Mouse (Mus musculus) heart, postnatal 25 days (tissue): ENCODE data around the gene Shank1. TPM values are rescaled to one million over a fixed set of nuclear protein-coding genes. Genes with fewer than 3 reads are reported as not detected.

Experiments
- DNase-seq: peaks from one replicate; pipeline ENCODE4 v3.0.0; 2022; ENCODE audit warnings: low spot score
- intact Hi-C: fragments of 180-260 bp; cut with DNase I; formaldehyde crosslinking; loops from one replicate; pipeline ENCODE4 v1.15.1; 2025
- total RNA-seq, 2 experiments: library from RNA; stranded (reverse); gene quantifications; 2 replicates each; pipeline ENCODE4 v1.2.3; 2021

The Shank1 gene
- total RNA-seq, 2 experiments from 2014 or later = 1.6 to 2.0 TPM

DNA sequence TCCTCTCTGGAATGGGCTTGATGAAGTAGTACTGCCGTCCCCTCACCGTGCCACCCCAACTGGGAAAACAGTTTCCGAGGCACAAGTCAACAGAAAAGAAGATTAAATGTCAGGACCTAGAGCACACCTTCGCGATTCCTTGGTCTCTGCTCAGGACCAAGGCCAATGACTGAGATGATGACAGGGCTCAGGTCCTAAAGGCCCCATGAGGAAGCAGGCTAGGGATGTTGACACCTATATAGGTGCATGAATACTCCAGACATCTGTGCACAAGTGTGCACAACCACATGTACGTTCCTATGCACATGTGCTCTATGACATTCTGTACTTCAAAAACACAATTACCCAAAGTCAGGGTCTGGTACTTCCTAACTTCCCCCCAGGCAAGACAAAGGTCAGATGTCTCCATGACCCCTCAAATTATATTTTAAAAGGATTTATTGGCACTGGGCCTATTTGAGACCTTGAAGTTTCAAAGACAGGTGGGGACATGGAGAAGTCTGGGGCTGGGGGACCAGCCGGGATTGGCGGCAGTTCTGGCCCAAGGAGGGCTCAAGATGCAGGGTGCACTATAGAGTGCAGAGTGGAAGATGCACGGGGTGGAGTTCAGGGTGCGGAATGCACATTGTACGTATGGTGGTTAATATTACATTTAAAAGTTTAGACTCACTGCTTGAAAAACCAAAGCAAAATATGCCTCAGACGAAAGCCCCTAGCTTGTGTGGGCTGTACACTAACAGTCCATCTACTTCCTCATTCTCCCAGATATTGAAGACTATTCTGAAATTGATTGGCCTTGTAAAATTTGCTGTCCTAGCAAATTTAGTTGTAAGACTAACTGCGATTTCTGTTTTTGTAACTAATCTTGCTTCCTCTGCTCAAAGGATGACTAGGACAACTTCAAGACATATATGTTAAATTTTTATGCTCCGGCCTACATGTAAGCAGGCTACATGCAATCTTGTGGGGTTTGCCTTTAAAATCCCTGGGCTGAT lies 6.4 kb upstream of the Shank1 start:
- DNase-seq = no peak
- intact Hi-C loops = loop anchor here (5.0 kb wide), 1 partner anchor 41 kb away; the partner anchor contains the start of gene Gm15517

DNA sequence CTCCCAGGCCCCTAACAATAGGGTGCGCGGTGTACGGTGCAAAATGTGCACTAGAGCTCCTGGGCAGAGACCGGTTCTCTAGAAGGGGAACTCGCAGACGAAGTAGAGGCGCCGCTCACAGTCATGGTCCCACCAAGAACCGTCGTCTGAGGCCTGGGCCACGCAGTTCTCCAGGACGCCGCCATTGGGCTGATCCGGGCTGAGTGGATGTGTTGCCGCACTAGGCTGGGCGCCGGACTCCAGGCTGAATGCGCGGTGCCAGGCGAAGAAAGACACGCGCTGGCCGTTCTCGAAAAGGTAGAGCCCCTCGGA lies 5.6 kb upstream of the Shank1 start:
- intact Hi-C loops = loop anchor here (5.0 kb wide), 1 partner anchor 42 kb away; the partner anchor contains the start of gene Gm15517
- no peak for DNase-seq

- intact Hi-C loops = loop anchor here (5.0 kb wide), 1 partner anchor 43 kb away; the partner anchor contains the start of gene Gm15517
- peak; percentile 94 for DNase-seq
Measured at GRCm38 (mm10) chr7:44304775-44305641, 5.0 kb upstream of the Shank1 start.

DNA sequence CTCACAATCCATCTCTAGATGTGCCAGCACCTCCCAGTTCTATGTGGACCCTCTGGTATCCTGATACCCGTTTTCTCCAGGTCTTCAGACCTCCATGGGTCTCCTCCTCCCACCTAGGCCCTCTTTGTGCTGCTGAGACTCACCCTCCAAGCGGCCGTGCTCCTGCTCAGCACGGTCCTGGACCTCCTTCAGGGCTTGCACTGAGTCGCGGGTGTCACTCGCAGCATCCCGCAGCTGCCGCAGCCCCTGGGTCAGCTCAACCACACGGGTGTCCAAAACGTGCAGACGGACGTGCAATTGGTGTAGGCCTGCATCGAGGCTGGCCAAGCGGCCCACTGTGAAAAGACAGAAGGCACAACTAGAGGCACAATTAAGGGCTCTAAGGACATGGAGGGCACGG lies 4.4 kb upstream of the Shank1 start:
- intact Hi-C loops = no loop called here
- no peak for DNase-seq

DNA sequence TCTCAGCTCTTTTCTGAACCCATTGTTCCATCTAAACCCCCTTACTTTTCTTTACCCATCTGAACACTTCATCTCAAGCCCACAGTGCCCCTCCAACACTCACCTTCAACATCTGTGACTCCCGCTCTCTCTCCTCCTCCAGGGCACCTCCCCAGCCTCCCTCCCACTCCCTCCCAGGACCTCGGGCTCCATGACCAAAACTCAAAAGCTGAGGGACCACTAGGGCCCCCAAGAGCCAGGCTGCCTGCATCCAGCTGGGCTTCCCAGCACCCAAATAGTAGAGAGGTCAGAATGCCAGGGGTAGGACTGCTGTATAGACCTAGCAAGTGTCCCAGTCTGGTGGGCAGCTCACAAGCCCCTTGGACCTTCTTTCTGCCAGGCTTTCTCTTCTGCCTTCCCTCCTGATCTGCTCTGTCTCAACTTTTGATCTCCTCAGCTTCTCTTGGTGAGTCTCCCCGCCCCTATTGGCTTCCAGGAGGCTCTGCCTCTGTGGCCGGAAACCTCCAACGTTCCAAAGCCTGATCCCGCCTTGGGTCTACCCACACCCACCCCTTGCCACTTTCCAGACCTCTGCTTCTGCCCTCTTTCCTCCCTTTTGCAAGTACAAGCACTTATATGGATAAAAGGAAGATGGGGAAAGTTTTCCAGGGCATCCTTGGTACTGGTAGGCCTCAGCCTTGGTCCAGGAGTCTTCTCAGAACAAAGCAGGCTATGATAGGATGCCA lies 3.4 kb upstream of the Shank1 start, which contains the start of gene Clec11a:
Gene Clec11a (minus strand): TSS at position 387 of the 725 bp plus-strand sequence.
- intact Hi-C loops = no loop called here
- no peak for DNase-seq

GRCm38 (mm10) chr7:44307261-44308020 lies 2.6 kb upstream of the Shank1 start:
- intact Hi-C loops = no loop called here

DNA sequence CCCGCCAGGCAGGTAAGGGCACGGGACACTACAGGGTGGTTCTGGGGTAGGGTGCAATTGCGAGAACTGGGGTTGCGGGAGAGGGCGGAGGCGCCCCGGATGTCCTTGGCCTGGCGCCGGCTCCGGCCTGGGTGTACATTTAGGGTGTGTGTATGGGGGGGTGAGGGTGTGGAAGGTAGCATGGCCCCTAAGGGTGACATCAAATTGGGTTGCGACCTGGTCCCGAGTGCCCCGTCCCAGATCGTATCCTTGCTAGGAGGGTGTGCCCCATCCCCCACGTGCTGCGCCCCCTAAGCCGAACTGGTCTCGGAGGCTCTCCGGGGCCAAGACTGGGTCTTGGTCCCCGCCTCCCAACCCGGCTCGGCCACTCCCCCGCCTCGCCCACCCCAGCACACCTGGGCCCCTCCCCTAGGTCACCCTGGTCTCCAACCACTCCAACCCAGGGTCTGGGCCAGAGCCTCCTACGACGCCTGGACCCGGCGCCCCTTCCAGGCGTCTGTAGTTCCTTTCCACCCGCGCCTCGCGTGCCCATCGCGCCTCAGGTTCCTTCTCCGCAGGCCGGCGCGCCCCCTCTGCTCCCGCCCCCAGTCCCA lies 328 bp downstream of the Shank1 start:
- intact Hi-C loops = no loop called here
- DNase-seq = no peak

More at GRCm38 (mm10) chr7:44307261-44308020, 2.6 kb upstream of the Shank1 start:
- no peak for DNase-seq

DNA sequence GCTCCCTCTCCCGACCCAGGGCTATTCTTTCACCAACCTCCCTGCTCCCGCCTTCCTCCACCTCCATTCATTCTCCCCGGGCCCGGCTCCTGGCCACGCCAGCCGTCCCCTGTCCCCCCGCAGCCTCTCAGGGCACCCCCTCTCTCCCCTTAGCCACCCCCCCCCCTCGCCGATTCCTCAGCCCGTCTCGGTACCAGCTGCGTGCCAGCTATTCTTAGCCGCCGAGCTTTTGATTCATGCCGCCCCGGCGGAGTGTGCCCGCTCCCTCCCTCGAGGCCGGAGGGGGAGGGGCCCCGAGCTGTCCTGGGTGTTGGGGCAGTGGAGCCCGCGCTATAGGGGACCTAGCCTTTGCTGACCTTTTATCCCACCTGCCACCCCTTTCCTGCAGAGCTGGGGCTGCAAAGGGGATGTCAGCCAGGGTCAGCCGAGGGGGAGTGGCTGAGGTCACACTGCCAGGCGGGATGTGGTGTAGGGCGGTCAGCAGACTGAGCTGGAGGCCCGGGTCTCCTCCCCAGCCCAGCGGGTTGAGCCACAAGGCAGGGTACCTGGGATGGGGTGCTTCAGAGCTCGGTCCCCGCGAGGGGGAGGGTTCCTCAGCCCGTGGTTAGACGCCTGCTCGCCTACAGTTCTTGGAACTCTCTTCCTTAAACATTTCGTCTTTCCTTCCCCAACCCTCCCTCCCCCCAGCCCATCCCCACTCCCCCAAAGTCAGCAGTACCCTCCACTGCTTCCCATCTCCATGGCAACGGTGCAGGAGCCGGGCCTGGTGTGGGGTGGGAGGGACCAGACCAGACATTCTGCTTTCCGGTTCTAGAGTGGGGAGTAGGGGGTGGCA lies 1.0 kb downstream of the Shank1 start:
- no peak for DNase-seq
- intact Hi-C loops = no loop called here

- DNase-seq = no peak
- intact Hi-C loops = no loop called here
Measured at GRCm38 (mm10) chr7:44311713-44312304, 1.8 kb downstream of the Shank1 start.

DNA sequence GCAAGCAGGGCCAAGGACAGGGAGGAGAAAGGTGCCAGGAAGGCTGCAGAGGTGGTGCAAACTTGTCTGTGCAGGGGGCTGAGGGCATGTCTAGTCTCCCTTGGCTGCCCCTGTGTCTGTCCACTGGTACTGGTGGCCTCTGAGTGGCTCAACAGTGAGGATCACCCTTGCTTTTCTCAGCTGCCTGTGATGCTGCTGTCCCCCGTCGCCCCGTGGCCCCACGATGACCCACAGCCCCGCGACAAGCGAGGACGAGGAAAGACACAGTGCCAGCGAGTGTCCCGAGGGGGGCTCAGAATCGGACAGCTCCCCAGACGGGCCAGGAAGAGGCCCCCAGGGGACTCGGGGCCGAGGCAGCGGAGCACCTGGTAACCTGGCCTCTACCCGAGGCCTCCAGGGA lies 2.4 kb downstream of the Shank1 start:
- intact Hi-C loops = no loop called here
- no peak for DNase-seq

DNA sequence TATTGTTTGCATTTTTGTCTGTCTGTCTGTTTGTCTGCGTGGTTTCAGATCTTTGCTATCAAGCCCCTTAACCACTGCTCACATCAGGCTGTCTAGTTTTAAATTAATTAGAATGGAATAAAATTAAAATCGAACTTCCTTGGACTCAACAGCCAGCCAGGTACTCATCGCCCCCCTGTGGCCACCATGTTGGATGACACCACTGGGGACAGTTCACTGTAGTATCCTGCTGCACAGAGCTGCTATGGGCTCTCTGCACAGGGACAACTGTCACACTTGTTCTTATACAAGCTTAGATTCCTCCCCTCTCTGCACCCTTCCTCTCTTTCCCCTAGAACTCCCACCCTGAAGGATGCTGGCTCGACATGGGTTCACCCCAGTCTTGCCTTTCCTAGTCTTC lies 7.9 kb downstream of the Shank1 start:
- intact Hi-C loops = no loop called here
- DNase-seq = no peak

GRCm38 (mm10) chr7:44320886-44321285 lies 10.8 kb downstream of the Shank1 start:
- DNase-seq = no peak
- intact Hi-C loops = no loop called here

DNA sequence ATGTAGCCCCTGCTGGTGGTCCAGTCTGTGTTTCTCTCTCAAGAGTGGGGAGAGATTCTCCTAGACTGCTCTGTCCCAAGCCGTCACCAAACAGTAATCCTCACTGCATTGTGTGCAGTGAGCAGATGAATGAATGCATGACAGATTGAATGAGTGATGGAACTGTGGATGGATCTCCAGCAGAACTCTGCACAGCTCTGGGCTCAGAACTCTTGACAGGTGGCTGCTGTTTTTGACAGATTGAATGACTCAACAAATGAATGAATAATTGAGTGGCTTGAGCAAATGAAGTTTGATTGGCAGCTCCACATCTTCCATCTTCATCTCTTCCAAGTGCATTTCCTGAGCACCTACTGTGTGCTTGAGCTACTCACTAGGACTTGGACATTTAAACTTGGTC lies 12.2 kb downstream of the Shank1 start:
- no peak for DNase-seq
- intact Hi-C loops = no loop called here

GRCm38 (mm10) chr7:44326614-44327013 lies 16.6 kb downstream of the Shank1 start:
- DNase-seq = no peak
- intact Hi-C loops = no loop called here

GRCm38 (mm10) chr7:44332336-44332735 lies 22.3 kb downstream of the Shank1 start:
- DNase-seq = no peak
- intact Hi-C loops = no loop called here

DNA sequence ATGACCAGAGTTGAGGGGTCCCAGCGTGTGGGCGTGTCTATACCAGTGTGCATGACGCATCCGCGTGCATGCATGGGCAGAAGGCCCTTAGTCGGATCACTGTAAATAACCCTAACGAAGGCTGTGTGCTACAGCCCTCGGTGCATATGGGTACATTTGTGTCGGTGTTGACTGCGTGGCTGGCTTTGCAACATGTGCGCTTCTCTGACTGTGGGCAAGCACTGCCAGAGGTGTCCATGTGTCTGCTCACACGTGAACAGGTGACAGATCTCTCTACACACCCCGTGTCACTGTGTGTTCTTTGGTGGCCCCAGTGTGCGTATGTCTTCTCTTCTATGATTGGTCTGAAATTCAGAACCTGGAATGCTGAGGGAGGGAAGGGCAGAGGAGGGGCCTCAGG lies 24.1 kb downstream of the Shank1 start:
- DNase-seq = no peak
- intact Hi-C loops = no loop called here

DNA sequence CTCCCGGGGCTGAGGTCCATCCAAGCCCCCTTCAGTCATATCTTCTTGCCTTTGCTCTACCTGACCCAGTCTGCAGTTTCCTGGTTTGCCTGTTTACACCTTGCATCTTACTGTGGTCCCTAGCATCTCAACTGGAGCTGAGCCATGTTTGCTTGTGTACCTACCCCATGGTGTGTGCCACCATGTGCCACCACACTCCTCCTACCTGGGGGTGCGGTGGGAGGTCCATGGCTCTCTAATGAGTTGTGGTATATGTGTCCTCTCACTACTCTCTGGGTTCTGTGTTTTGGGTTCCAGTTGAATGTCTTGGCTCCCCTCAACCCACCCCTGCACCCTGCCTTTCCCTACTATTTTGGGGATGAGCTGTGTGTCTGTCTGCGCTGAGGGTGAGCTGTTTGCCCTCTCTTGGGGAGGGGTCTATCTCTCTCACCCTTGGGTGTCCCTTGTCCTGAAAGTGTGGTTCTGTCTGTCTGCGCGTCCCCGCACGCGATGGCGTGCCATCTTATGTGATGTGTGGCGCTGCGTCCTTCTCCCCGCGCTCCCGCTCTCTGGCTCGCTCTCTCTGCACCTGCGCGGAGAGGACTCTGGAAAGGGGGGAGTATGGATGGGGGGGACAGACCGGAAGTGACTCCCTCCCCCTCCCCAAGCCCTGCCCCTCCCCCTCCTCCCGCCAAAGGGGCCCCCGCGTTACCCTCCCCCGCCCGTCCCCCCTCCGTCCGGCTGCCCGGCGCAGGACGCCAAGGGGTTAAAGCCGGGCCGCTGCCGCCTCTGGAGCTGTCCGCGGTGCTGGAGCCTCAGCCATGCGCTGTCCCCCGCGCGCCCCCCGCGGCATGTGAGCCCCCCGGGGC lies 25.2 kb downstream of the Shank1 start:
- intact Hi-C loops = no loop called here
- DNase-seq = no peak
